Mouse (Mus musculus) forebrain, embryonic 15.5 days (tissue): ENCODE results near the gene Zbtb34. TPM values are rescaled to one million over a fixed set of nuclear protein-coding genes. Genes with fewer than 3 reads are reported as not detected.

Experiments used
- ATAC-seq: fragments of 200-750 bp; cut with Nextera tagmentation; replicated peaks from 2 replicates; pipeline ENCODE4 v1.8.0; 2017; ENCODE audit warnings: mild to moderate bottlenecking, moderate TSS enrichment, moderate library complexity
- H3K27ac ChIP-seq: fragments of 300-500 bp; sonication (generic); replicated peaks from 2 replicates; pipeline ENCODE4 v1.5.1; 2015; ENCODE audit warnings: mild to moderate bottlenecking, inconsistent platforms
- H3K27me3 ChIP-seq: fragments of 300-500 bp; sonication (generic); 2 replicates; pipeline ENCODE4 v1.6.1; 2015; ENCODE audit warnings: inconsistent platforms
- H3K36me3 ChIP-seq: fragments of 300-500 bp; sonication (generic); 2 replicates; pipeline ENCODE4 v1.6.1; 2015; ENCODE audit warnings: mild to moderate bottlenecking, inconsistent platforms
- H3K4me1 ChIP-seq: fragments of 300-500 bp; sonication (generic); 2 replicates; pipeline ENCODE4 v1.6.1; 2015; ENCODE audit warnings: inconsistent platforms
- H3K4me2 ChIP-seq: fragments of 300-500 bp; sonication (generic); replicated peaks from 2 replicates; pipeline ENCODE4 v1.6.1; 2015; ENCODE audit warnings: mild to moderate bottlenecking, inconsistent platforms
- H3K4me3 ChIP-seq: fragments of 300-500 bp; sonication (generic); 2 replicates; pipeline ENCODE4 v1.5.1; 2015; ENCODE audit warnings: mild to moderate bottlenecking, inconsistent platforms
- H3K9ac ChIP-seq: fragments of 300-500 bp; sonication (generic); replicated peaks from 2 replicates; pipeline ENCODE4 v1.6.1; 2015; ENCODE audit warnings: mild to moderate bottlenecking, inconsistent platforms
- H3K9me3 ChIP-seq: fragments of 300-500 bp; sonication (generic); 2 replicates; pipeline ENCODE4 v1.6.1; 2016; ENCODE audit warnings: inconsistent platforms
- WGBS: fragments of 180-500 bp; shearing (Covaris S2); methylation state at CpG from one replicate; pipeline ENCODE4 v1.1.7; 2015; ENCODE audit warnings: mixed read lengths; 5-methylcytosine and 5-hydroxymethylcytosine counted together
- microRNA-seq: library from miRNA; unstranded; fragments of <30 nt; microRNA quantifications from one replicate; pipeline ENCODE4, GENCODE M21; 2016
- polyA plus RNA-seq: library from polyadenylated mRNA; unstranded; fragments of >200 nt; fragmentation: Nextera tagmentation; extraction: Ambion mirVana; gene quantifications from 2 replicates; pipeline ENCODE4 v1.2.1, GENCODE M21; 2015

Zbtb34 gene
- polyA plus RNA-seq, 1 experiment from 2014 or later = 7.1 TPM

DNA sequence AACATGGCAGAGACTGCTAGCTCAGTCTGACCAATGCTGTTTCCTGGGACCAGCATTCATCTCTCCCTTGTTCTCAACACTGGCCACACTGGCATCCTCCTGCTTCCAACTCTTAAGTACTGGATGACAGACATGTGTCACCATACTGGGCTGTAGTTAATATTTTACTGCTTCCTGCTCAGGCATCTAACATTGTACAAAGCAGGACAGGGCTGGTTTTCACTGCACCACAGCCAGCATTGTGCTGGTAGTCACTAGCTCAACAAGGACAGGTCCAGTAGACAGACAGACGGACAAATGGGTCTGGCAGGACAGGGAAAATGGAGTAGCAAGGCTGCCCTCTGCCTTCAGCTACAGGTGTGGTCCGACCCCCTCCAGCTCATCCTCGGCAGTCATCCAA lies 70.6 kb downstream of the Zbtb34 start:
- peaks cover 27% of the 10 kb centered on the region for H3K4me1 ChIP-seq
- 76% methylated on average over 3 of the region's 3 CpGs for WGBS
- no peak overlapping the region for H3K4me2 ChIP-seq
- H3K27ac ChIP-seq = no peak overlapping the region
- H3K36me3 ChIP-seq = peaks cover 6% of the 10 kb centered on the region; the same call in 1 of the 2 replicates
- ATAC-seq = no peak
- H3K27me3 ChIP-seq = no peaks in the 10 kb centered on the region
- no peak overlapping the region for H3K4me3 ChIP-seq
- no peaks in the 10 kb centered on the region for H3K9me3 ChIP-seq
- H3K9ac ChIP-seq = no peak overlapping the region

DNA sequence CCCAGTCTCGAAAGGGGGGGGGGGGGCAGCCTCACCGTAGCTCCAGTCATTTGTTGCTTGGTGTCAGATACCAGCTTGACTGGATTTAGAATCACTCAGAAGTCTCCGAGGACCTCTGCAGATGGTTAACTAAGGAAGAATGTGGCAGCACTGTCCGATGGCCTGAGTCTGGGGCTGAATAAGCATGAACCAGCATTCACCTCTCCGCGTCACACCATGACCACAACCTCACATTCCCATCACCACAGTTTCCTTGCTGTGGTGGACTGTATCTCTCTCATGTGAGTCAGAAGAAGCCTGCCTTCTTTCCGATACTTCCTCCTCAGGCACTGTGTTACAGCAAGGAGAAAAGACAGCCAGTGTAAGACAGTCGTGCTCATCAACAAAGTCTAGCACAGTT lies 71.9 kb downstream of the Zbtb34 start:
- H3K9me3 ChIP-seq = no peaks in the 10 kb centered on the region
- no peaks in the 10 kb centered on the region for H3K27me3 ChIP-seq
- H3K36me3 ChIP-seq = peaks cover 6% of the 10 kb centered on the region; the same call in 1 of the 2 replicates
- no peak overlapping the region for H3K9ac ChIP-seq
- ATAC-seq = no peak
- no peak overlapping the region for H3K27ac ChIP-seq
- WGBS = 92% methylated on average over 8 of the region's 8 CpGs
- H3K4me1 ChIP-seq = peaks cover 27% of the 10 kb centered on the region
- H3K4me2 ChIP-seq = no peak overlapping the region
- H3K4me3 ChIP-seq = no peak overlapping the region

DNA sequence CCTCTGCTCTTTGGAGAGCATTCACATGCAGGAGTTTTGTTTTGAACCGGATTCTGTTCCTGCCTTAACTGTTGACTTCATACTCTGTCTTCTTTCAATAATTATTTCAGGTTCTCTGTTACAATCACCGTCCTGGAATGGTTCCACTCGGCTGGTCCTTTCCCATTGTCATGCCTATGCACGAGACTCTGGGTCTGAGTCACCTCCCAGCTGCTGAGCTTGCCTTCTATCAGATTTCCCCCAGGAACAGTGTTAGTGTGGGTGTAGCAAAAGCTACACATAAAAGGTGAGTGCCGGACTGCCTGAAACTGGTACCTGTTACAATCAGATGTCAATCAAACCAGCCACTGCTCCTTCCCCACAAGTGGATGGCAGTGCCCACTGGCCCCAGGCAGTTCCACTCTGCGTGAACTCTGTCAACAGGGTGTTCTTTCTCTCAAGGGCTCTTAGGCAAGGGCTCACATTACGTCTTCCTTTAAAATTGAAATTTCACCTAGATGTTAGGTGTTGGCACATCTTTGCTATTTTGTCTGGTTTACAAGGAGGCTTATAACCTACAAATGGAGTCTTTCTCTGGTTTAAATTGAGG lies 73.8 kb downstream of the Zbtb34 start:
- peaks cover 42% of the 10 kb centered on the region for H3K4me1 ChIP-seq
- H3K4me3 ChIP-seq = no peak overlapping the region
- no peaks in the 10 kb centered on the region for H3K9me3 ChIP-seq
- no peak overlapping the region for H3K4me2 ChIP-seq
- 0 out of 2 replicates have a peak overlapping the region, but pooled peaks have one; percentile 77 for H3K27ac ChIP-seq
- WGBS = 84% methylated on average over 7 of the region's 7 CpGs
- no peaks in the 10 kb centered on the region for H3K27me3 ChIP-seq
- ATAC-seq = no peak
- H3K9ac ChIP-seq = no peak overlapping the region
- peaks cover 6% of the 10 kb centered on the region; the same call in 1 of the 2 replicates for H3K36me3 ChIP-seq

Small RNA genes within 50 kb of the gene (microRNA-seq; reads per million reads assigned to microRNA genes)
- not detected for gene Gm25998

Other genes starting within 250 kb of the Zbtb34 start
- 10.0 and 10.8 TPM in 2 replicates for gene Angptl2, start 215.3 kb downstream of the Zbtb34 start, polyA plus RNA-seq
- gene Ralgps1, start 59.8 kb downstream of the Zbtb34 start, polyA plus RNA-seq = 39.1 and 40.5 TPM in 2 replicates
- 31.4 and 35.8 TPM in 2 replicates for gene Zbtb43, start 37.2 kb upstream of the Zbtb34 start, polyA plus RNA-seq
- gene Lmx1b, start 209.2 kb upstream of the Zbtb34 start, polyA plus RNA-seq = 0.06 and 0.13 TPM in 2 replicates